Mouse (Mus musculus) brain, embryonic 14.5 days (tissue): ENCODE measurements around the gene Rnf7. TPM values are rescaled to one million over a fixed set of nuclear protein-coding genes. Genes with fewer than 3 reads are reported as not detected.
"Not testable (repeated sequence)": the region's sequence is repeated elsewhere in the genome, so short reads cannot be mapped to it uniquely, and the experiment has no call there.

Experiments
- DNase-seq: peaks from one replicate; pipeline ENCODE4 v3.0.0-alpha.2; 2011; ENCODE audit warnings: low read depth
- CTCF ChIP-seq: fragments of 200-500 bp; IDR thresholded peaks from 2 replicates; pipeline ENCODE4 v1.5.1; 2012; ENCODE audit warnings: inconsistent platforms, mild to moderate bottlenecking, moderate library complexity, borderline replicate concordance; ENCODE audit not compliant: insufficient read depth, insufficient read length; ENCODE audit errors: extremely low read depth
- POLR2A ChIP-seq: fragments of 200-500 bp; IDR thresholded peaks from 2 replicates; pipeline ENCODE4 v1.6.1; 2012; ENCODE audit warnings: mild to moderate bottlenecking, inconsistent platforms, borderline replicate concordance; ENCODE audit not compliant: poor library complexity, insufficient read depth, insufficient read length, severe bottlenecking; ENCODE audit errors: extremely low read depth
- polyA plus RNA-seq: library from polyadenylated mRNA; depleted of rRNA; stranded (reverse); fragments of >200 nt; gene quantifications from 2 replicates; pipeline ENCODE4 v1.2.3, GENCODE M21; 2012

Gene Rnf7
- polyA plus RNA-seq, 1 experiment: 233 TPM

- TF ChIP-seq POLR2A (no peak), CTCF (no peak)
- DNase-seq: no peak
Observed at GRCm38 (mm10) chr9:96504116-96504895, 25.8 kb upstream of the Rnf7 start.

- no peak for DNase-seq
- TF ChIP-seq CTCF (no peak), POLR2A (no peak)
Observed at GRCm38 (mm10) chr9:96502856-96503610, 24.6 kb upstream of the Rnf7 start.

GRCm38 (mm10) chr9:96501217-96501616 is 22.7 kb upstream of the Rnf7 start:
- no peak for TF ChIP-seq POLR2A
- TF ChIP-seq CTCF: no peak
- DNase-seq: no peak

- no peak for DNase-seq
- TF ChIP-seq CTCF (no peak), POLR2A (no peak)
Observed at GRCm38 (mm10) chr9:96493212-96493611, 14.7 kb upstream of the Rnf7 start.

- TF ChIP-seq POLR2A: no peak
- TF ChIP-seq CTCF: peak; percentile 78
Observed at GRCm38 (mm10) chr9:96491810-96492209, 13.3 kb upstream of the Rnf7 start.

GRCm38 (mm10) chr9:96487869-96488268 is 9.4 kb upstream of the Rnf7 start:
- DNase-seq: not testable (repeated sequence)

More at GRCm38 (mm10) chr9:96491810-96492209, 13.3 kb upstream of the Rnf7 start:
- peak; percentile 55 for DNase-seq

GRCm38 (mm10) chr9:96483648-96484047 is 5.2 kb upstream of the Rnf7 start:
- DNase-seq: peak; percentile 18
- TF ChIP-seq CTCF (no peak), POLR2A (no peak)

GRCm38 (mm10) chr9:96483028-96483427 is 4.6 kb upstream of the Rnf7 start:
- no peak for DNase-seq
- no peak for TF ChIP-seq CTCF

- no peak for DNase-seq
- no peak for TF ChIP-seq POLR2A
- no peak for TF ChIP-seq CTCF
Observed at GRCm38 (mm10) chr9:96472356-96472755, 6.1 kb downstream of the Rnf7 start.

- not testable (repeated sequence) for DNase-seq
Observed at GRCm38 (mm10) chr9:96471681-96472080, 6.8 kb downstream of the Rnf7 start.

GRCm38 (mm10) chr9:96470266-96470974 is 8.1 kb downstream of the Rnf7 start:
- DNase-seq: no peak
- TF ChIP-seq CTCF (no peak), POLR2A (no peak)

GRCm38 (mm10) chr9:96469556-96470265 is 8.8 kb downstream of the Rnf7 start:
- DNase-seq: peak; percentile 18
- no peak for TF ChIP-seq POLR2A
- TF ChIP-seq CTCF: no peak
